Mouse (Mus musculus): ENCODE results near the gene Disp1. TPM values are rescaled to one million over a fixed set of nuclear protein-coding genes. Genes with fewer than 3 reads are reported as not detected.

The Disp1 gene
- polyA plus RNA-seq, 1 experiment, result 2.4 TPM

GRCm38 (mm10) chr1:183141329-183141728 is 80.0 kb downstream of the Disp1 start:
- TF ChIP-seq FLI1 (IDR thresholded peaks at IDR 0.05; ENCODE audit: low read length) (no peak), GATA1 (IDR thresholded peaks at IDR 0.05; ENCODE audit: borderline replicate concordance, low read length) (no peak)
- H3K27me3 ChIP-seq (replicated peaks), result no peaks in the 10 kb centered on the region

GRCm38 (mm10) chr1:183140511-183141268 is 80.6 kb downstream of the Disp1 start:
- peaks cover 12% of the 10 kb centered on the region for H3K4me1 ChIP-seq
- H3K4me3 ChIP-seq (replicated peaks), result no peak overlapping the region
- no peaks in the 10 kb centered on the region for H3K36me3 ChIP-seq (replicated peaks; ENCODE audit: low read length)
- H3K9me3 ChIP-seq, result no peaks in the 10 kb centered on the region
- H3K27me3 ChIP-seq (replicated peaks), result no peaks in the 10 kb centered on the region
- TF ChIP-seq FLI1 (IDR thresholded peaks at IDR 0.05; ENCODE audit: low read length), result no peak
- no peak for TF ChIP-seq GATA1 (IDR thresholded peaks at IDR 0.05; ENCODE audit: borderline replicate concordance, low read length)

More at GRCm38 (mm10) chr1:183141329-183141728, 80.0 kb downstream of the Disp1 start:
- H3K4me1 ChIP-seq, result peaks cover 16% of the 10 kb centered on the region
- no peaks in the 10 kb centered on the region for H3K9me3 ChIP-seq
- H3K4me3 ChIP-seq (replicated peaks), result no peak overlapping the region
- no peaks in the 10 kb centered on the region for H3K36me3 ChIP-seq (replicated peaks; ENCODE audit: low read length)

GRCm38 (mm10) chr1:183138088-183138487 is 83.2 kb downstream of the Disp1 start:
- H3K9me3 ChIP-seq, result no peaks in the 10 kb centered on the region
- H3K27me3 ChIP-seq (replicated peaks), result no peaks in the 10 kb centered on the region
- TF ChIP-seq GATA1 (IDR thresholded peaks at IDR 0.05; ENCODE audit: borderline replicate concordance, low read length), result no peak
- TF ChIP-seq FLI1 (IDR thresholded peaks at IDR 0.05; ENCODE audit: low read length), result no peak
- H3K4me3 ChIP-seq (replicated peaks), result no peak overlapping the region
- H3K36me3 ChIP-seq (replicated peaks; ENCODE audit: low read length), result peaks cover 6% of the 10 kb centered on the region
- peaks cover 16% of the 10 kb centered on the region for H3K4me1 ChIP-seq

- H3K4me1 ChIP-seq, result peaks cover 20% of the 10 kb centered on the region
- H3K27me3 ChIP-seq (replicated peaks), result no peaks in the 10 kb centered on the region
- peaks cover 6% of the 10 kb centered on the region for H3K36me3 ChIP-seq (replicated peaks; ENCODE audit: low read length)
- H3K4me3 ChIP-seq (replicated peaks), result peak overlapping the region; percentile 12
- no peak for TF ChIP-seq FLI1 (IDR thresholded peaks at IDR 0.05; ENCODE audit: low read length)
- TF ChIP-seq GATA1 (IDR thresholded peaks at IDR 0.05; ENCODE audit: borderline replicate concordance, low read length), result no peak
- no peaks in the 10 kb centered on the region for H3K9me3 ChIP-seq
These were observed 86.9 kb downstream of the Disp1 start for GRCm38 (mm10) chr1:183134427-183134826.

- no peaks in the 10 kb centered on the region for H3K9me3 ChIP-seq
- H3K4me3 ChIP-seq (replicated peaks), result no peak overlapping the region
- no peaks in the 10 kb centered on the region for H3K27me3 ChIP-seq (replicated peaks)
- no peak for TF ChIP-seq FLI1 (IDR thresholded peaks at IDR 0.05; ENCODE audit: low read length)
- no peak for TF ChIP-seq GATA1 (IDR thresholded peaks at IDR 0.05; ENCODE audit: borderline replicate concordance, low read length)
- H3K4me1 ChIP-seq, result peaks cover 24% of the 10 kb centered on the region
- peaks cover 6% of the 10 kb centered on the region for H3K36me3 ChIP-seq (replicated peaks; ENCODE audit: low read length)
These were observed 87.9 kb downstream of the Disp1 start for GRCm38 (mm10) chr1:183133440-183133839.

- Histone ChIP-seq H3K9me3 (no peaks in the 10 kb centered on the region), H3K4me1 (peaks cover 8% of the 10 kb centered on the region), H3K4me3 (replicated peaks) (no peak overlapping the region), H3K36me3 (replicated peaks; ENCODE audit: low read length) (no peaks in the 10 kb centered on the region), H3K27me3 (replicated peaks) (no peaks in the 10 kb centered on the region)
- TF ChIP-seq FLI1 (IDR thresholded peaks at IDR 0.05; ENCODE audit: low read length) (no peak), GATA1 (IDR thresholded peaks at IDR 0.05; ENCODE audit: borderline replicate concordance, low read length) (no peak)
These were observed 94.1 kb downstream of the Disp1 start for GRCm38 (mm10) chr1:183127246-183127645.

- H3K4me1 ChIP-seq, result no peaks in the 10 kb centered on the region
- TF ChIP-seq GATA1 (IDR thresholded peaks at IDR 0.05; ENCODE audit: borderline replicate concordance, low read length), result no peak
- TF ChIP-seq FLI1 (IDR thresholded peaks at IDR 0.05; ENCODE audit: low read length), result no peak
- H3K4me3 ChIP-seq (replicated peaks), result no peak overlapping the region
- no peaks in the 10 kb centered on the region for H3K9me3 ChIP-seq
- H3K36me3 ChIP-seq (replicated peaks; ENCODE audit: low read length), result no peaks in the 10 kb centered on the region
- H3K27me3 ChIP-seq (replicated peaks), result no peaks in the 10 kb centered on the region
These were observed 97.6 kb downstream of the Disp1 start for GRCm38 (mm10) chr1:183123725-183124124.

GRCm38 (mm10) chr1:183120341-183120923 is 100.9 kb downstream of the Disp1 start:
- no peaks in the 10 kb centered on the region for H3K36me3 ChIP-seq (replicated peaks; ENCODE audit: low read length)
- no peaks in the 10 kb centered on the region for H3K4me1 ChIP-seq
- no peaks in the 10 kb centered on the region for H3K27me3 ChIP-seq (replicated peaks)
- 0 out of 2 replicates have a peak, but pooled peaks cover 2% of the 10 kb centered on the region for H3K9me3 ChIP-seq
- no peak for TF ChIP-seq FLI1 (IDR thresholded peaks at IDR 0.05; ENCODE audit: low read length)
- no peak for TF ChIP-seq GATA1 (IDR thresholded peaks at IDR 0.05; ENCODE audit: borderline replicate concordance, low read length)
- H3K4me3 ChIP-seq (replicated peaks), result no peak overlapping the region

GRCm38 (mm10) chr1:183117827-183118825 is 103.2 kb downstream of the Disp1 start:
- Histone ChIP-seq H3K4me3 (replicated peaks) (no peak overlapping the region), H3K9me3 (0 out of 2 replicates have a peak, but pooled peaks cover 2% of the 10 kb centered on the region), H3K4me1 (peaks cover 11% of the 10 kb centered on the region), H3K36me3 (replicated peaks; ENCODE audit: low read length) (no peaks in the 10 kb centered on the region), H3K27me3 (replicated peaks) (no peaks in the 10 kb centered on the region)
- TF ChIP-seq FLI1 (IDR thresholded peaks at IDR 0.05; ENCODE audit: low read length) (no peak), GATA1 (IDR thresholded peaks at IDR 0.05; ENCODE audit: borderline replicate concordance, low read length) (no peak)
